Mouse (Mus musculus): ENCODE measurements at regions not wholly inside any gene's neighbourhood (a gene's known extent, or its start where the extent isn't known, plus 50 kb on each side); places are given as distances from the start of the nearest gene placed in this dataset.

DNA sequence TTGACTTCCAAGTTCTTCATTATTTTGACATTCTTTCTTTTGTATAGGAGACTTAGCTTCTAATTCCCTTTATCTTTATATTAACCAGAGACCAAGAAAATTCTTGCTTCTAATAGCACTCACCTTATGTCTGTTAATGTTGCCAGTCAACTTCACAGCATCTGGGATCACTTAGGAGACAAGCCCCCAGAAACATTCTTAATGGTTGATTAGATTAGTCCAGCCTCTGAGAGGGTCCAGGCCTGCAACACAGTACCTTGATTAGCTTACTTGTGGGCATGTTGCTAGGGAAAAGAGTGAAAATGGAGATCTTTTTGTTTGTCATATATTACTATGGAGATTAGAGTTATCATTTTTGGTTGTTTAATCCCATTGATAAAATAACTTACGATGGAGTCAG, 778.8 kb downstream of the Brinp3 start:
- no peak for DNase-seq

DNA sequence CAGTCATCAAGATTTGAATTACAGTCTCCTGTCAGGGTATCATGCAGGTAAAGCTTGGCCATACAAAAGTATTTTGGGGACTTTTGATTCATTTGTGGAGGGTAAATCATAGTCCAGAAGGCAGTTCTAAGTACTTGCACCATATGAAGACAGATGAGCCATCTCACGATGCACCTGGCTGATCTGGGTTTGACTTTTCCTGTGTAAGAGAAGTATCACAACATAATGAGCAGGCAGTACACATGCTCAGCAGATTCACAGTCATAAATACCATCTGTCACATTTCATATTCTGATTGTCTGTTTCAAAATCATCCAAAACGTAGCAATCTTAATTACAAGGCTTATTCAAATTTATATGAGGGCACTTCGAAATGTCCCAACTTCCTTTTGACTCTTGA, 796.6 kb downstream of the Brinp3 start:
- no peak for DNase-seq

DNA sequence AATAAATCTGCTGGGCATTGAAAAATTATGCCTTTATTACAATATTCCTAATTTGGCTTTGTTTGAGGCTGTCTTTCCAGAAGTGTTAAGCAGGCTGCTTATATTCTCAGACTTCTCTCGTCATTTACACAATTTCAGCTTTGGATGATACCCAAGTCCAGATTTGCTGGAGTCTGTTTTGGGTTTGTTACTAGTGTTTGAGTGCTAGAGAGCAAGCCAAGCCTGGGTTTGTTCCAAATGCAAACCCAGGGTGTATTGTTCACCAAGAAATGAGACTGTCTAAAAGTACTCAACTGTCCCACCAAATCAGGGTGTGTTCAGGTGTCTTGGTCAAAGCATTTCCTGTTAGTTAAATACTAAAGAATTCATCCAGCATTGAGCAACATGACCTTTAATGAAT, 814.7 kb downstream of the Brinp3 start:
- DNase-seq: no peak

DNA sequence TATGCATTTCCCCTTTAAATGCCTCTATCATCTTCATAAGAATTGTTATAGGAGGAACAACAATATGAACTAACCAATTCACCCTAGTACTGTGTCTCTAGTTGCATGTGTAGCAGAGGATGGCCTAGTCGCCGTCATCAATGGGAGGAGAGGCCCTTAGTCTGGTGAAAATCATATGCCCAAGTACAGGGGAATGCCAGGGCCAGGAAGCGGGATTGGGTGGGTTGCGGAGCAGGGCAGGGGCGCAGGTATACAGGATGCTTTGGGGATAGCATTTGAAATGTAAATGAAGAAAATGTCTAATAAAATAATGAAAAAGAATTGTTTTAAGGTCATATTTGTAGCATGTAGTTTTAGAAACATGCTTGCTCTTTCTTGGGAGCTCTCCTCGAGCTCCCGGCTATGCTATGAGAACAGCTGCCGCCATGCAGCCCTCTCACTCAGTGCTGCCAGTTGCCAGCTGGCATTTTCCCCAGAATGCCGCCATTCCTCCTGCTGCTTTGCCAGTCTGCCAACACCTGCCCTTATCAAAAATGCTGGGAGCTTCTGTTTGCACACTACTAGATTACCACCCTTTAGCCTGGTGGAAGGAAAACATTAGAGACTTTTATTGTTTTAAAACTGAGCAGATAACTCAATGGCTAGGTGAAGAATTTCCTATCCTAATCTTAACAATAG, 848.9 kb downstream of the Brinp3 start:
- no peak for DNase-seq

DNA sequence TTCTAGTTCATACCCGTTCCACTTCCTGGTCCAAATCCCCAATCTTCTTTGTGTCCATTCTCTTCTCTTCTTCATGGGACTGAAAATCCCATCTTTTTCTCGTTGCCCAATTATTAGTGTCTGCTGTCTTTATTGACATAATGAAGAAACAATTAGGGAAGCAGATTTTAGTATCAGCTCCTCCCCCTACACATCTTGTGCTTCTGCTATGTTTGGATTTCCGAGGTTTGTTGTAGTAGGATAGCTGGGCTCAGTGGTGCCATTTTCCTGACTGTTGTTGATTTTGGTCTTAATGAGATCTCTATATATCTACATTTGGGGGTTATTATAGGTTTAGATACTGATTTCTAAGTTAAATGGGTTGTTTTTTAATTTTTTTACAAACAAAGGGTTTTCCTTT, 849.5 kb downstream of the Brinp3 start:
- DNase-seq: no peak

Data from adrenal gland, adult 8-10 months (tissue).